Mouse (Mus musculus) megakaryocyte, embryonic 14.5 days (primary cell): Measurements from ENCODE around the gene Plekha4.
"Not testable (repeated sequence)": the region's sequence is repeated elsewhere in the genome, so short reads cannot be mapped to it uniquely, and the experiment has no call there.

Experiments
- FLI1 ChIP-seq: IDR thresholded peaks from 2 replicates; pipeline ENCODE4 v1.6.1; 2012; ENCODE audit warnings: low read length, inconsistent platforms, mixed read lengths
- GATA1 ChIP-seq: IDR thresholded peaks from 3 replicates; pipeline ENCODE4 v1.6.1; 2012; ENCODE audit warnings: mixed read lengths, low read length, inconsistent platforms, borderline replicate concordance

DNA sequence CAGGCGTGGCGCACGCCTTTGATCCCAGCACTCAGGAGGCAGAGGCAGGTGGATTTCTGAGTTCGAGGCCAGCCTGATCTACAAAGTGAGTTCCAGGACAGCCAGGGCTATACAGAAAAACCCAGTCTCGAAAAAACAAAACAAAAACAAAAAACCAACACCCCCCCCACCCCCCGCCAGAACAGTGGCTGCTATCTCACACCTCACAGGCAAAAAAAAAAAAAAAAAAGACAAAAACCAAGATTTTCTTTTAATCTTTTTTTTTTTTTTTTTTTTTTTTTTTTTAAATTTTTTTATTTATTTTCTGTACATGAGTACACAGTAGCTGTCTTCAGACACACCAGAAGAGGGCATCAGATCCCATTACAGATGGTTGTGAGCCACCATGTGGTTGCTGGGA, 1.0 kb downstream of the Plekha4 start:
- not testable (repeated sequence) for TF ChIP-seq GATA1, FLI1
